Mouse (Mus musculus): ENCODE results near the gene Nisch. TPM values are rescaled to one million over a fixed set of nuclear protein-coding genes. Genes with fewer than 3 reads are reported as not detected.
A peak's percentile ranks its signal among the peaks of the same experiment; 100 is the strongest.

Gene Nisch
- polyA plus RNA-seq, 1 experiment = 524 TPM

DNA sequence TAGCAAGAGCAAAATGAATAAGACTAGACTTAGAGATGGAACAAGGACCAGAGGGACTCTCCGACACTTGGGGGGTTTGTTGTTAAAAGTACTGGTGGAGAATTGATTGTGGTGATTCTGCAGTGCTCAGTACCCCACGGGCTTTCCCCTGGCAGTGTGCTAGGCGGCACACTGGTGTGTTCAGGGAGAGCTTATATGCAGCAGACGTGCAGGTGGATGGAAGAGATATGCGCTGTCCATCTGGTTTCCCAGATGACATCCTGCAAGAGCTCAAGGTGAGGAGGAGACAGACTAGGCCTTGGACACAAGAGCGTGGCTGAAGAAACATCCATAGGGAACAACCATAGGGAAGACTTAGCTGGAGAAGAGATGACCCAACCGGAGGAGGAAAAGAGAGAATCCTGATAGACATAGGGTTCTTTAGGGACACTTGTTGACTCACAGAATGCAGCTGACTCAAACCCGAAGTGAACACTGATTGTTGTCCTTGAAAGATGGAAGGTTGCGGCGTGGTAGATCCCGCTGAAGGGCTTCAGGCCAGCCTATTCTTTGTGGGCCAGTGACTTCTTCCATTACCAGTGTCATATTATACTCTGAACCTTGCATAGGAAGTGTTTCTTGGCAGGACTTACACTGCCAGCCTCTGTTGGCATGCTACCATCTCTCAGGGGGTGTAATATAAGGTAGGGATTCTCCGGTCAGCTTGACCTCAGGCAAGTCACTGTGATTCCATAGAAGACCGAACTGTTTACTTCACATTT lies 9.5 kb downstream of the Nisch start:
- H3K4me3 ChIP-seq (ENCODE audit: insufficient read depth, low read length) = peak overlapping the region; percentile 60
- H3K27ac ChIP-seq (ENCODE audit: insufficient read depth, low read length) = no peak overlapping the region
- H3K4me1 ChIP-seq (ENCODE audit: control insufficient read depth, insufficient read depth, low read length) = 0 out of 2 replicates have a peak, but pooled peaks cover 2% of the 10 kb centered on the region
- no peak for TF ChIP-seq CTCF (IDR thresholded peaks at IDR 0.05; ENCODE audit: borderline replicate concordance, insufficient read depth, low read length)
- TF ChIP-seq POLR2A (IDR thresholded peaks at IDR 0.05; ENCODE audit: low read depth, low read length) = no peak

DNA sequence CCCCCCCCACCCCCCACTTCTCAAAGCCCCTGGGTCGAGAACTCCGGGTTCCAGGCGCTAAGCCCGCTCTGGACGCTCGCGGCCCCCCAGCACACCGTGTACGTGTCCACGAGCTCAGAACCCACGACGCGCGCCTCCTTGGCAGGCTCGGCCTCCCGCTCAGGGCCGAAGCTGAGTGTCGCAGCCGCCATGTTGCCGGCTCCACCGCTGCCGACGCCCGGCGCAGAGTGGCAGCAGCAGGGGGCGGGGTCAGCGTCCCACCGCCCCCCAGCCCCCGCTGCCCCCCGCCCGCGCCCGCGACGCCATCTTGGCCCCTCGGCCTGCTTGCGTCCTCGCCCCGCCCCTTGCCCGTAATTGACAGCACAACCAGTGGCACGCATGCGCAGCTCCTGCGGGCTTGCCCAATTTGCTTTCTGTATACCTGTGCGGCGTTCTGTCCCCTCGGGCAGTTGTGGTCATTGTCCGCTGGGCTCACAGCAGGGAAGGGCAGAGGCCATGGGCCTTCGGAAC lies 10.2 kb downstream of the Nisch start:
- Histone ChIP-seq H3K4me3 (ENCODE audit: insufficient read depth, low read length) (peak overlapping the region; percentile 92), H3K27ac (ENCODE audit: insufficient read depth, low read length) (peak overlapping the region; percentile 77), H3K4me1 (ENCODE audit: control insufficient read depth, insufficient read depth, low read length) (0 out of 2 replicates have a peak, but pooled peaks cover 2% of the 10 kb centered on the region)
- TF ChIP-seq CTCF (IDR thresholded peaks at IDR 0.05; ENCODE audit: borderline replicate concordance, insufficient read depth, low read length) = no peak
- peak; percentile 86 for TF ChIP-seq POLR2A (IDR thresholded peaks at IDR 0.05; ENCODE audit: low read depth, low read length)

DNA sequence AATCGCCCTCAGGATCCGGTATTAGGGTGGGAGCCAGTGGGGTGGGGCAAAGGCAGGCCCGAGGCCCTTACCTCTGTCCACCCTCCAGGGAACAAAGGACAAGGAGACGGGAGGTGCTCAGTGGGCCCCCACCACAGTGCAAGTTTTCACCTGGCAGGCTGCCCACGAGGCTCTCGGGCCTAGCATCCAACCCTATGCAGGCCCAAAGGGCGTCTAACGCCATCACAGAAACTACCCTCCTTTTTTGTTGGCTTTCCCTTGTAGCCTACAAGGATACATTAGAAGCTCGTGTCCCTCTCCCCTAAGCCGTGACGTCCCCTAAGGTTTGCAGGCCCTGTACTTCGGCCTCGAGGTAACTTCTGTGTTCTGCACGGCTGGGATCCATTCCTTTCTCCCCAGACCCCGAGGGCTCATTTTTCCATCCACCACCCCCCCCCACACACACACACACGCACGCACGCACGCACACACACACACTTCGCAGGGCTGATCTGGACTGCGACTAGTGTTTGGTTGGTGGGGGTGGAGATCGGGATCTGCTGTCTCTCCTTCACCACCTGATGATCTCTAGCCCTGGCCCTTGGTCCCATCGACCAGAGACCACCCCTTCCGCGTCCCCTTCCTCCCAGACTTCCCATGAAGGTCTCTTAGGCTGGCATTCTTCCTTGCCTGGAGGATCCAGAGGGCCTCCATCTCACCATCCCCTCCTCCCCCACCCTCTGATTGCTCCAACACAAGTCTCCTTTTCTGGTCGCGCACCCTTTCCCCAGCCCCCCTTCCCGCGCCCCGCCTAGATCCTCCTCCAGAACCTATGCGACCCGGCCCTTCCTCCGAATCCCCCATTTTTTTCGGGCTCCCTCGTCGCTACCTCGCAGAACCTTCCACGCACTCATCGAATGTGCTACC lies 10.9 kb downstream of the Nisch start:
- peak overlapping the region; percentile 77 for H3K27ac ChIP-seq (ENCODE audit: insufficient read depth, low read length)
- TF ChIP-seq POLR2A (IDR thresholded peaks at IDR 0.05; ENCODE audit: low read depth, low read length) (peak; percentile 42), CTCF (IDR thresholded peaks at IDR 0.05; ENCODE audit: borderline replicate concordance, insufficient read depth, low read length) (no peak)
- H3K4me3 ChIP-seq (ENCODE audit: insufficient read depth, low read length) = peak overlapping the region; percentile 92
- H3K4me1 ChIP-seq (ENCODE audit: control insufficient read depth, insufficient read depth, low read length) = 0 out of 2 replicates have a peak, but pooled peaks cover 2% of the 10 kb centered on the region

DNA sequence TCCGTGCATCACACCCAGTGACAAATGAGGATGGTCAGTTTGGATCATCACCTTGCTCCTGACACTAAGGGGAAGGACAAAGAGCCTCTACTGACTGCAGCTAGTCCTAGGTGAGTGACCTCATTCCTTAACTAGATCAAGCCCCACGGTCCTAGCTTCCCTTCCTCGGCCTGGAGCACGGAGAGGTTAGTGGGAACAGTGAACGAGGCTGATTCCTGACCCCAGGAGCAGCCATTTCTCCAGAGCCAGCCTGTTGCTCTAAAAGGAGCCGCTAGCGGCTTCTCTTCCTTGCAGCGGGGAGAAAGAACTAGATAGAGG lies 11.5 kb downstream of the Nisch start:
- 0 out of 2 replicates have a peak, but pooled peaks cover 2% of the 10 kb centered on the region for H3K4me1 ChIP-seq (ENCODE audit: control insufficient read depth, insufficient read depth, low read length)
- peak overlapping the region; percentile 92 for H3K4me3 ChIP-seq (ENCODE audit: insufficient read depth, low read length)
- TF ChIP-seq POLR2A (IDR thresholded peaks at IDR 0.05; ENCODE audit: low read depth, low read length) = no peak
- no peak for TF ChIP-seq CTCF (IDR thresholded peaks at IDR 0.05; ENCODE audit: borderline replicate concordance, insufficient read depth, low read length)

GRCm38 (mm10) chr14:31204844-31205243 lies 11.9 kb downstream of the Nisch start:
- Histone ChIP-seq H3K27ac (ENCODE audit: insufficient read depth, low read length) (peak overlapping the region; percentile 77), H3K4me1 (ENCODE audit: control insufficient read depth, insufficient read depth, low read length) (peaks cover 4% of the 10 kb centered on the region; the same call in 1 of the 2 replicates), H3K4me3 (ENCODE audit: insufficient read depth, low read length) (peak overlapping the region; percentile 92)
- no peak; the same call in 1 of the 2 replicates for TF ChIP-seq POLR2A (IDR thresholded peaks at IDR 0.05; ENCODE audit: low read depth, low read length)

More for the DNA sequence above, 11.5 kb downstream of the Nisch start:
- peak overlapping the region; percentile 77 for H3K27ac ChIP-seq (ENCODE audit: insufficient read depth, low read length)

DNA sequence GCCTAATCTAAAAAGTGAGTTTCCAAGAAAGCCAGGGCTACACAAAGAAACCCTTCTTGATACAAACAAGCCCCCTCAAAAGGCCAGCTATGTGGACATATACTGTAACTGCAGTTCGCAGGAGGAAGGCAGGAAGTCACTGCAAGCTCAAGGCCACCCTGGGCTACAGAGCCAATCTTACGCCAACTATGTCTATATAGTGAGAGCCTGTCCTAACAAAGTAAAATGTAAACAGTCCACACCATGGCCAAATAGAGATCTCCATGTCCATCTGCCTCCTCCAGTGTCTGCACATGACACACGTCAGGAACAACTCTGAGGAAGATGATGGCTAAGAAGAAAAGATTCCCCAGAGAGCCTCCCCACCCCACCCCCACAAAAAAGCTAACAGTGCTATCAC lies 16.7 kb downstream of the Nisch start:
- no peak overlapping the region for H3K4me3 ChIP-seq (ENCODE audit: insufficient read depth, low read length)
- peaks cover 13% of the 10 kb centered on the region for H3K4me1 ChIP-seq (ENCODE audit: control insufficient read depth, insufficient read depth, low read length)
- no peak overlapping the region for H3K27ac ChIP-seq (ENCODE audit: insufficient read depth, low read length)
- TF ChIP-seq POLR2A (IDR thresholded peaks at IDR 0.05; ENCODE audit: low read depth, low read length) (no peak), CTCF (IDR thresholded peaks at IDR 0.05; ENCODE audit: borderline replicate concordance, insufficient read depth, low read length) (no peak)

GRCm38 (mm10) chr14:31199599-31199998 lies 17.1 kb downstream of the Nisch start:
- H3K4me3 ChIP-seq (ENCODE audit: insufficient read depth, low read length) = no peak overlapping the region
- TF ChIP-seq CTCF (IDR thresholded peaks at IDR 0.05; ENCODE audit: borderline replicate concordance, insufficient read depth, low read length) (no peak), POLR2A (IDR thresholded peaks at IDR 0.05; ENCODE audit: low read depth, low read length) (no peak)
- H3K4me1 ChIP-seq (ENCODE audit: control insufficient read depth, insufficient read depth, low read length) = peaks cover 14% of the 10 kb centered on the region
- no peak overlapping the region for H3K27ac ChIP-seq (ENCODE audit: insufficient read depth, low read length)

GRCm38 (mm10) chr14:31197547-31198516 lies 18.9 kb downstream of the Nisch start:
- Histone ChIP-seq H3K27ac (ENCODE audit: insufficient read depth, low read length) (peak overlapping the region; percentile 25), H3K4me3 (ENCODE audit: insufficient read depth, low read length) (no peak overlapping the region)
- TF ChIP-seq CTCF (IDR thresholded peaks at IDR 0.05; ENCODE audit: borderline replicate concordance, insufficient read depth, low read length) (no peak), POLR2A (IDR thresholded peaks at IDR 0.05; ENCODE audit: low read depth, low read length) (0 out of 2 replicates have a peak, but pooled peaks have one; percentile 21)

GRCm38 (mm10) chr14:31195968-31196367 lies 20.8 kb downstream of the Nisch start:
- TF ChIP-seq POLR2A (IDR thresholded peaks at IDR 0.05; ENCODE audit: low read depth, low read length) = no peak
- peak; percentile 24; the same call in 1 of the 2 replicates for TF ChIP-seq CTCF (IDR thresholded peaks at IDR 0.05; ENCODE audit: borderline replicate concordance, insufficient read depth, low read length)

More at GRCm38 (mm10) chr14:31197547-31198516, 18.9 kb downstream of the Nisch start:
- peaks cover 12% of the 10 kb centered on the region for H3K4me1 ChIP-seq (ENCODE audit: control insufficient read depth, insufficient read depth, low read length)

More at GRCm38 (mm10) chr14:31195968-31196367, 20.8 kb downstream of the Nisch start:
- no peak overlapping the region for H3K4me3 ChIP-seq (ENCODE audit: insufficient read depth, low read length)
- H3K27ac ChIP-seq (ENCODE audit: insufficient read depth, low read length) = no peak overlapping the region
- H3K4me1 ChIP-seq (ENCODE audit: control insufficient read depth, insufficient read depth, low read length) = peaks cover 14% of the 10 kb centered on the region
